Mouse (Mus musculus) liver, embryonic 14.5 days (tissue): ENCODE data around the gene Mocs2.
A peak's percentile ranks its signal among the peaks of the same experiment; 100 is the strongest.

Source experiments
- CTCF ChIP-seq: IDR thresholded peaks from 2 replicates; pipeline ENCODE4 v1.5.1; 2016; ENCODE audit warnings: antibody characterized with exemption, low read depth, control low read depth
- EP300 ChIP-seq: IDR thresholded peaks from 2 replicates; pipeline ENCODE4 v1.6.1; 2016; ENCODE audit warnings: antibody characterized with exemption, low read depth

GRCm38 (mm10) chr13:114831367-114831833, 13.4 kb downstream of the Mocs2 start:
- TF ChIP-seq CTCF (peak; percentile 57), EP300 (no peak)
